Mouse (Mus musculus): ENCODE measurements at regions not wholly inside any gene's neighbourhood (a gene's known extent, or its start where the extent isn't known, plus 50 kb on each side); places are given as distances from the start of the nearest gene placed in this dataset.
A peak's percentile ranks its signal among the peaks of the same experiment; 100 is the strongest.

- H3K4me1 ChIP-seq (replicated peaks) = no peaks in the 10 kb centered on the region
- no peak overlapping the region for H3K4me3 ChIP-seq
- no peak overlapping the region for H3K27ac ChIP-seq (replicated peaks)
- 63% methylated on average over 2 of the region's 2 CpGs for WGBS
- H3K36me3 ChIP-seq = no peaks in the 10 kb centered on the region
- no peak overlapping the region for H3K4me2 ChIP-seq
- no peak for ATAC-seq (ENCODE audit: low read depth)
- no peaks in the 10 kb centered on the region for H3K27me3 ChIP-seq
- no peak overlapping the region for H3K9ac ChIP-seq
- no peaks in the 10 kb centered on the region for H3K9me3 ChIP-seq
Observed at GRCm38 (mm10) chr9:86011661-86012060, 169.5 kb downstream of the Tpbg start.

- 90% methylated on average over 4 of the region's 4 CpGs for WGBS
Observed at GRCm38 (mm10) chr9:86015841-86016240, 173.7 kb downstream of the Tpbg start.

GRCm38 (mm10) chr9:86020133-86020532, 178.0 kb downstream of the Tpbg start:
- 59% methylated on average over 6 of the region's 6 CpGs for WGBS
- H3K27me3 ChIP-seq = no peaks in the 10 kb centered on the region
- no peaks in the 10 kb centered on the region for H3K9me3 ChIP-seq
- ATAC-seq (ENCODE audit: low read depth) = peak; percentile 79
- H3K4me1 ChIP-seq (replicated peaks) = peaks cover 7% of the 10 kb centered on the region
- H3K36me3 ChIP-seq = no peaks in the 10 kb centered on the region
- H3K4me2 ChIP-seq = no peak overlapping the region
- H3K4me3 ChIP-seq = no peak overlapping the region
- H3K27ac ChIP-seq (replicated peaks) = peak overlapping the region; percentile 70
- no peak overlapping the region for H3K9ac ChIP-seq

More at GRCm38 (mm10) chr9:86015841-86016240, 173.7 kb downstream of the Tpbg start:
- no peak for ATAC-seq (ENCODE audit: low read depth)
- Histone ChIP-seq H3K27ac (replicated peaks) (no peak overlapping the region), H3K9me3 (no peaks in the 10 kb centered on the region), H3K27me3 (no peaks in the 10 kb centered on the region), H3K4me2 (no peak overlapping the region), H3K9ac (no peak overlapping the region), H3K4me1 (replicated peaks) (no peaks in the 10 kb centered on the region; the same call in 1 of the 2 replicates), H3K4me3 (no peak overlapping the region), H3K36me3 (no peaks in the 10 kb centered on the region)

GRCm38 (mm10) chr9:86020765-86021164, 178.6 kb downstream of the Tpbg start:
- peak; percentile 91 for ATAC-seq (ENCODE audit: low read depth)
- Histone ChIP-seq H3K4me3 (no peak overlapping the region), H3K27ac (replicated peaks) (peak overlapping the region; percentile 55), H3K27me3 (no peaks in the 10 kb centered on the region), H3K36me3 (no peaks in the 10 kb centered on the region), H3K4me1 (replicated peaks) (peaks cover 7% of the 10 kb centered on the region), H3K4me2 (0 out of 2 replicates have a peak overlapping the region, but pooled peaks have one; percentile 11), H3K9ac (no peak overlapping the region), H3K9me3 (no peaks in the 10 kb centered on the region)
- WGBS = 33% methylated on average over 4 of the region's 4 CpGs

- Histone ChIP-seq H3K4me3 (no peak overlapping the region), H3K27me3 (no peaks in the 10 kb centered on the region), H3K9me3 (no peaks in the 10 kb centered on the region), H3K36me3 (no peaks in the 10 kb centered on the region), H3K4me1 (replicated peaks) (no peaks in the 10 kb centered on the region), H3K27ac (replicated peaks) (no peak overlapping the region), H3K4me2 (no peak overlapping the region), H3K9ac (no peak overlapping the region)
- 77% methylated on average over 5 of the region's 5 CpGs for WGBS
- no peak for ATAC-seq (ENCODE audit: low read depth)
Observed at GRCm38 (mm10) chr9:86030738-86031137, 188.6 kb downstream of the Tpbg start.

GRCm38 (mm10) chr9:86044098-86044497, 201.9 kb downstream of the Tpbg start:
- no peak for ATAC-seq (ENCODE audit: low read depth)
- Histone ChIP-seq H3K9me3 (no peaks in the 10 kb centered on the region), H3K4me1 (replicated peaks) (no peaks in the 10 kb centered on the region), H3K36me3 (no peaks in the 10 kb centered on the region), H3K4me2 (no peak overlapping the region), H3K27ac (replicated peaks) (no peak overlapping the region), H3K9ac (no peak overlapping the region), H3K4me3 (no peak overlapping the region), H3K27me3 (no peaks in the 10 kb centered on the region)
- WGBS = 56% methylated on average over 4 of the region's 4 CpGs

GRCm38 (mm10) chr9:86058116-86058515, 215.9 kb downstream of the Tpbg start:
- no peak overlapping the region for H3K4me2 ChIP-seq
- H3K4me1 ChIP-seq (replicated peaks) = peaks cover 14% of the 10 kb centered on the region
- no peaks in the 10 kb centered on the region for H3K36me3 ChIP-seq
- ATAC-seq (ENCODE audit: low read depth) = no peak
- no peaks in the 10 kb centered on the region for H3K27me3 ChIP-seq
- no peaks in the 10 kb centered on the region for H3K9me3 ChIP-seq
- WGBS = 83% methylated on average over 4 of the region's 4 CpGs
- H3K9ac ChIP-seq = no peak overlapping the region
- no peak overlapping the region for H3K27ac ChIP-seq (replicated peaks)
- H3K4me3 ChIP-seq = no peak overlapping the region

- Histone ChIP-seq H3K36me3 (no peaks in the 10 kb centered on the region), H3K4me1 (replicated peaks) (peaks cover 14% of the 10 kb centered on the region), H3K4me2 (no peak overlapping the region), H3K27me3 (no peaks in the 10 kb centered on the region), H3K27ac (replicated peaks) (no peak overlapping the region), H3K9ac (no peak overlapping the region), H3K9me3 (no peaks in the 10 kb centered on the region), H3K4me3 (no peak overlapping the region)
- ATAC-seq (ENCODE audit: low read depth) = no peak
- 46% methylated on average over 6 of the region's 6 CpGs for whole genome bisulfite sequencing
Observed at GRCm38 (mm10) chr9:86060049-86060448, 217.9 kb downstream of the Tpbg start.

- 90% methylated on average over 4 of the region's 4 CpGs for WGBS
- Histone ChIP-seq H3K27me3 (no peaks in the 10 kb centered on the region), H3K9me3 (no peaks in the 10 kb centered on the region), H3K4me3 (no peak overlapping the region), H3K4me2 (no peak overlapping the region), H3K27ac (replicated peaks) (no peak overlapping the region; the same call in 1 of the 2 replicates), H3K9ac (no peak overlapping the region), H3K4me1 (replicated peaks) (peaks cover 14% of the 10 kb centered on the region), H3K36me3 (no peaks in the 10 kb centered on the region)
- ATAC-seq (ENCODE audit: low read depth) = no peak
Observed at GRCm38 (mm10) chr9:86061230-86061629, 219.1 kb downstream of the Tpbg start.

GRCm38 (mm10) chr9:86079275-86079674, 237.1 kb downstream of the Tpbg start:
- Histone ChIP-seq H3K4me3 (no peak overlapping the region), H3K27me3 (no peaks in the 10 kb centered on the region), H3K9ac (no peak overlapping the region), H3K4me1 (replicated peaks) (no peaks in the 10 kb centered on the region), H3K36me3 (no peaks in the 10 kb centered on the region), H3K4me2 (no peak overlapping the region), H3K27ac (replicated peaks) (no peak overlapping the region), H3K9me3 (no peaks in the 10 kb centered on the region)
- no peak for ATAC-seq (ENCODE audit: low read depth)

GRCm38 (mm10) chr9:86081873-86082272, 239.7 kb downstream of the Tpbg start:
- H3K9ac ChIP-seq = no peak overlapping the region
- no peaks in the 10 kb centered on the region for H3K27me3 ChIP-seq
- H3K9me3 ChIP-seq = no peaks in the 10 kb centered on the region
- no peaks in the 10 kb centered on the region for H3K36me3 ChIP-seq
- ATAC-seq (ENCODE audit: low read depth) = no peak
- WGBS = 87% methylated on average over 6 of the region's 6 CpGs
- H3K4me3 ChIP-seq = no peak overlapping the region
- H3K27ac ChIP-seq (replicated peaks) = no peak overlapping the region
- H3K4me1 ChIP-seq (replicated peaks) = no peaks in the 10 kb centered on the region
- H3K4me2 ChIP-seq = no peak overlapping the region

- Histone ChIP-seq H3K4me2 (no peak overlapping the region), H3K36me3 (no peaks in the 10 kb centered on the region), H3K27me3 (no peaks in the 10 kb centered on the region), H3K4me3 (no peak overlapping the region), H3K9me3 (no peaks in the 10 kb centered on the region), H3K4me1 (replicated peaks) (no peaks in the 10 kb centered on the region), H3K9ac (no peak overlapping the region), H3K27ac (replicated peaks) (no peak overlapping the region)
- ATAC-seq (ENCODE audit: low read depth) = no peak
Observed at GRCm38 (mm10) chr9:86092998-86093397, 250.8 kb downstream of the Tpbg start.

- no peak for ATAC-seq (ENCODE audit: low read depth)
- WGBS = 59% methylated on average over 2 of the region's 2 CpGs
- no peaks in the 10 kb centered on the region for H3K27me3 ChIP-seq
- no peak overlapping the region for H3K9ac ChIP-seq
- H3K9me3 ChIP-seq = no peaks in the 10 kb centered on the region
- no peak overlapping the region for H3K4me2 ChIP-seq
- no peak overlapping the region for H3K4me3 ChIP-seq
- H3K4me1 ChIP-seq (replicated peaks) = no peaks in the 10 kb centered on the region
- H3K27ac ChIP-seq (replicated peaks) = no peak overlapping the region
- H3K36me3 ChIP-seq = no peaks in the 10 kb centered on the region
Observed at GRCm38 (mm10) chr9:86095460-86095859, 253.3 kb downstream of the Tpbg start.
